Mouse (Mus musculus) forebrain, embryonic 11.5 days (tissue): Measurements from ENCODE around the gene Dennd4c. TPM values are rescaled to one million over a fixed set of nuclear protein-coding genes. Genes with fewer than 3 reads are reported as not detected.

Source experiments
- ATAC-seq: fragments of 200-750 bp; cut with Nextera tagmentation; replicated peaks from 2 replicates; pipeline ENCODE4 v1.8.0; 2017; ENCODE audit warnings: moderate TSS enrichment; ENCODE audit not compliant: low FRiP score
- DNase-seq: peaks from one replicate; pipeline ENCODE4 v3.0.0-alpha.2; 2017; ENCODE audit warnings: low spot score
- H3K27ac ChIP-seq: fragments of 300-500 bp; sonication (generic); 2 replicates; pipeline ENCODE4 v1.5.1; 2014; ENCODE audit warnings: low read depth, low read length
- H3K27me3 ChIP-seq: fragments of 300-500 bp; sonication (generic); 2 replicates; pipeline ENCODE4 v1.6.1; 2014; ENCODE audit warnings: mild to moderate bottlenecking, low read length, mixed read lengths; ENCODE audit not compliant: control insufficient read depth, insufficient read depth
- H3K36me3 ChIP-seq: fragments of 300-500 bp; sonication (generic); 2 replicates; pipeline ENCODE4 v1.6.1; 2014; ENCODE audit warnings: mild to moderate bottlenecking, low read length, moderate library complexity, mixed read lengths; ENCODE audit not compliant: control insufficient read depth, insufficient read depth
- H3K4me1 ChIP-seq: fragments of 300-500 bp; sonication (generic); replicated peaks from 2 replicates; pipeline ENCODE4 v1.6.1; 2014; ENCODE audit warnings: low read length, mixed read lengths; ENCODE audit not compliant: control insufficient read depth, insufficient read depth
- H3K4me2 ChIP-seq: fragments of 300-500 bp; sonication (generic); 2 replicates; pipeline ENCODE4 v1.6.1; 2014; ENCODE audit warnings: low read depth, mild to moderate bottlenecking, low read length, moderate library complexity, mixed read lengths; ENCODE audit not compliant: severe bottlenecking
- H3K4me3 ChIP-seq: fragments of 300-500 bp; sonication (generic); 2 replicates; pipeline ENCODE4 v1.5.1; 2014; ENCODE audit warnings: low read depth, low read length
- H3K9ac ChIP-seq: fragments of 300-500 bp; sonication (generic); 2 replicates; pipeline ENCODE4 v1.6.1; 2014; ENCODE audit warnings: low read length
- H3K9me3 ChIP-seq: fragments of 300-500 bp; sonication (generic); 2 replicates; pipeline ENCODE4 v1.6.1; 2016; ENCODE audit warnings: low read length, mixed read lengths; ENCODE audit not compliant: control insufficient read depth
- WGBS: fragments of 180-500 bp; shearing (Covaris S2); extraction: QIAGEN DNeasy Blood & Tissue Kit; methylation state at CpG from one replicate; pipeline ENCODE4 v1.1.7; 2014; 5-methylcytosine and 5-hydroxymethylcytosine counted together
- polyA plus RNA-seq: library from polyadenylated mRNA; unstranded; fragments of >200 nt; fragmentation: Nextera tagmentation; extraction: Ambion mirVana; gene quantifications from 2 replicates; pipeline ENCODE4 v1.2.1, GENCODE M21; 2014

The Dennd4c gene
- polyA plus RNA-seq, 1 experiment from 2014 or later, result 8.2 TPM

GRCm38 (mm10) chr4:86717176-86717575, 31.2 kb upstream of the Dennd4c start:
- ATAC-seq (no peak), DNase-seq (no peak)
- Histone ChIP-seq H3K9ac (no peak overlapping the region), H3K27ac (no peak overlapping the region), H3K36me3 (no peaks in the 10 kb centered on the region), H3K27me3 (no peaks in the 10 kb centered on the region), H3K9me3 (no peaks in the 10 kb centered on the region), H3K4me3 (no peak overlapping the region), H3K4me1 (no peaks in the 10 kb centered on the region), H3K4me2 (no peak overlapping the region)
- 100% methylated on average over 1 of the region's 1 CpGs for WGBS

GRCm38 (mm10) chr4:86718878-86719577, 29.3 kb upstream of the Dennd4c start:
- H3K9me3 ChIP-seq, result no peaks in the 10 kb centered on the region
- no peak overlapping the region for H3K27ac ChIP-seq
- no peak overlapping the region for H3K9ac ChIP-seq
- no peaks in the 10 kb centered on the region for H3K4me1 ChIP-seq
- WGBS, result 79% methylated on average over 4 of the region's 4 CpGs
- H3K4me3 ChIP-seq, result no peak overlapping the region
- no peaks in the 10 kb centered on the region for H3K36me3 ChIP-seq
- no peak overlapping the region for H3K4me2 ChIP-seq
- no peaks in the 10 kb centered on the region for H3K27me3 ChIP-seq
- ATAC-seq (no peak), DNase-seq (no peak)

- Histone ChIP-seq H3K27me3 (no peaks in the 10 kb centered on the region), H3K9ac (no peak overlapping the region), H3K4me2 (no peak overlapping the region), H3K9me3 (no peaks in the 10 kb centered on the region), H3K36me3 (no peaks in the 10 kb centered on the region), H3K4me1 (no peaks in the 10 kb centered on the region), H3K27ac (no peak overlapping the region), H3K4me3 (no peak overlapping the region)
- WGBS, result 82% methylated on average over 8 of the region's 8 CpGs
- no peak for ATAC-seq
- DNase-seq, result no peak
These were observed 26.4 kb upstream of the Dennd4c start for GRCm38 (mm10) chr4:86721856-86722358.

- DNase-seq (no peak), ATAC-seq (no peak)
- Histone ChIP-seq H3K27me3 (no peaks in the 10 kb centered on the region), H3K9me3 (no peaks in the 10 kb centered on the region), H3K4me2 (no peak overlapping the region), H3K27ac (no peak overlapping the region), H3K4me3 (no peak overlapping the region), H3K9ac (no peak overlapping the region), H3K4me1 (no peaks in the 10 kb centered on the region), H3K36me3 (no peaks in the 10 kb centered on the region)
- 80% methylated on average over 4 of the region's 4 CpGs for WGBS
These were observed 23.2 kb upstream of the Dennd4c start for GRCm38 (mm10) chr4:86725175-86725574.

DNA sequence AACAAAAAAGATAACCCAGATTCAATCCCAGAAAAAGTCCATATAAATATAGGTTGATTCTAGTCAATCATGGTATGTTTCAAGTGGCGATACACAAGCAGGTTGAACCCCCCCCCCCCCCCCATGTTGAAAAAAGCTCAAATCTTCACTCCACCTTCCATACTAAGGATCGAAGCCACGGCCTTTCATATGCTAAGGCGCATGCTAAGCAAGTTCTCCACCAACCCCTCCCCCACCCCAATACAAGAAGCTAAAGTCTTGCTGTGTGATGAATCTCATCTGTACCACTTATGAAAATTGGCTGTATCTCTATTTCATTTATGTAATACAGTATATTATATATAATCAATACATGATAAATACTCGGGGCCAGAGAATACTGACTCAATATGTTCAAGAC, 22.2 kb upstream of the Dennd4c start:
- no peaks in the 10 kb centered on the region for H3K27me3 ChIP-seq
- H3K27ac ChIP-seq, result no peak overlapping the region
- H3K9me3 ChIP-seq, result no peaks in the 10 kb centered on the region
- H3K36me3 ChIP-seq, result no peaks in the 10 kb centered on the region
- no peak for ATAC-seq
- no peak overlapping the region for H3K9ac ChIP-seq
- H3K4me1 ChIP-seq, result no peaks in the 10 kb centered on the region
- 91% methylated on average over 5 of the region's 5 CpGs for WGBS
- no peak overlapping the region for H3K4me3 ChIP-seq
- H3K4me2 ChIP-seq, result no peak overlapping the region
- no peak for DNase-seq

DNA sequence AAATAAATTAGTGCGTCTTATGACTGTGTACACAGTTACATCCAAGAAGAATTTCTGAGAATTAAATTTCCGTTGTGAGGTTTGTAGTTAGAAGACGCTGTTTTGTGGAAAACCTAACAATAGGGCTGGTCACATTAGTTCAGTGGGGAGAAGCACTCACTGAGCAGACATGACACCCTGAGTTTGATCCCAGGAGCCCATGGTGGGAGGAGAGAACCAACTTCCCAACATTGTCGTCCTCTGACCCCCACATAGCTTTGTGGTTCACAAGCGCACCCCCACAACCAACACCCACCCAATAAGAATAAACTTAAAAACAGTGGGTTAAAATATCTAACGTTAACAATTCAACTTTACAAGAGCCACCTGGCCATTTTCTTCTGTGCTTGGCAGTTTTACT, 18.5 kb upstream of the Dennd4c start:
- Histone ChIP-seq H3K27me3 (no peaks in the 10 kb centered on the region), H3K36me3 (no peaks in the 10 kb centered on the region), H3K4me3 (no peak overlapping the region), H3K27ac (no peak overlapping the region), H3K9ac (no peak overlapping the region), H3K4me1 (no peaks in the 10 kb centered on the region), H3K4me2 (no peak overlapping the region), H3K9me3 (no peaks in the 10 kb centered on the region)
- DNase-seq (no peak), ATAC-seq (no peak)
- 85% methylated on average over 6 of the region's 6 CpGs for WGBS

DNA sequence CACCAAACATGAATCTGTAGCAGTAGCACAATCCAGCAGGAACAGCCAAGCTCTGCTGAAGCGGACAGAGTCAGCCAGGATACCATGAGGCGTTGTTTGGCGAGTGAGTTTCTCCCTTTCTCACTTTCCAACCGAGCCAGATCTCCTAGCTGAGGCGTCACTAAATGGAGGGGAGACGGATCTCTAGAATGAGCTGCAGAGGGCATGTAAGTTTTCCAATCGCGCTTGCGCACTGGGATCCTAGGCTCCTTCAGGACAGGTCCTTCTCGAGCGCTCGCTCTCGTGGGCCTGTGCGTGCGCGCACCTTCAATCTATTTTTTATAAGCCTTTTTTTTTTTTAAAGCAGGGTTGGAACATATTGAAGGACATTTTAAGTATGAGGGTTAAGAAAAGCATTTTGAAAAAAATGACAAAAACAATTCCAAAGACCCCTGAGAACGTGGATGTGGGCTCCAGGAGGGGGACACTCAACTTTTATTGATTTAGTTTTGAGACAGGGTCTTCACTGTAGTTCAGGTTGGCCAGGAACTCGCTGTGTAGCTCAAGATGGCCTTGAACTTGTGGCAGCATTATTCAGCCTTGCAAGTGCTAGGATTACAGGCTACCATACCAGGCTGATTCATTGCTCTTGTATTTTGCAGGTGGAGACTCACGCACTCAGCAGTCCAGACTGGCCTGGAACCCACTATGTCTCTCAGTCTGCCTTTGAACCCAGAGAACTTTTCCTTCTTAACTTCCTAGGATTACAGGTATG, 14.1 kb upstream of the Dennd4c start:
- no peaks in the 10 kb centered on the region for H3K27me3 ChIP-seq
- no peak overlapping the region for H3K27ac ChIP-seq
- no peak overlapping the region for H3K4me3 ChIP-seq
- H3K4me1 ChIP-seq, result no peaks in the 10 kb centered on the region
- H3K4me2 ChIP-seq, result no peak overlapping the region
- no peaks in the 10 kb centered on the region for H3K9me3 ChIP-seq
- no peak for ATAC-seq
- no peaks in the 10 kb centered on the region for H3K36me3 ChIP-seq
- no peak overlapping the region for H3K9ac ChIP-seq
- DNase-seq, result no peak
- WGBS, result 88% methylated on average over 19 of the region's 19 CpGs

DNA sequence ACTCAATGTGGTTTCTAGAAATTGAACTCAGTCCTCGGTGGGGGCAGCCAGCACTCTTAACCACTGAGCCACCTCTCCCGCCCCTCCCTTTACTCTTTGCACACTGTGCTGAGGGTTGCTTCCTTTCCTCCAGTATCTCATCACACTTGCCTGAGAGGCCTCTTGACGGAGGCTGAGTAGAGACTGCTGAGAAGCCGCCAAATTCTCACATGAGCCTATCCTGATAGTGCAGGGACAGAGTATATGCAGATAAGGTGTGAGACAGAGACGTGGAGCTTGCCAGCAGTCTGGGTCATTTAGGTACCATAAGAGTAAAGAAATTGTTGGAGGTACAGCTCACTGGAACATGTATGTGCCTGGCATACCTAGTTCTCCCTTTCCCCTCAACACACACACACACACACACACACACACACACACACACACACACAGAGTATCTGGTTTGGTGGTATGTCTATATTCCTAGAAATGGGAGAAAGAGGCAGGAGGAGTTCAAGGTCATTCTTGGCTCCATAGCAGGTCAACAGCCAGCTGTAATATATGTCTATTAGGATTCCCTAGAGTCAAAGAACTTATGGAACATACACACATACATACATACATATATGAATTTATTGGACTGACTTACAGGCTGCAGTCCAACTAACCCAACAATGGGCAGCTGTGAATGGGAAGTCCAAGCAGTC, 8.9 kb upstream of the Dennd4c start:
- Histone ChIP-seq H3K27ac (no peak overlapping the region), H3K4me2 (no peak overlapping the region), H3K36me3 (no peaks in the 10 kb centered on the region), H3K9ac (no peak overlapping the region), H3K4me1 (no peaks in the 10 kb centered on the region), H3K4me3 (no peak overlapping the region), H3K27me3 (no peaks in the 10 kb centered on the region), H3K9me3 (no peaks in the 10 kb centered on the region)
- ATAC-seq (no peak), DNase-seq (no peak)
- WGBS, result 83% methylated on average over 5 of the region's 5 CpGs
